Mouse (Mus musculus) forebrain, embryonic 10.5 days (tissue): Measurements from ENCODE around the gene Abcb9. TPM values are rescaled to one million over a fixed set of nuclear protein-coding genes. Genes with fewer than 3 reads are reported as not detected.
"Not testable (repeated sequence)": the region's sequence is repeated elsewhere in the genome, so short reads cannot be mapped to it uniquely, and the experiment has no call there.

ENCODE experiments used
- DNase-seq: peaks from one replicate; pipeline ENCODE4 v3.0.0-alpha.2; 2017; ENCODE audit warnings: low spot score; ENCODE audit errors: extremely low spot score
- H3K27ac ChIP-seq: fragments of 300-500 bp; sonication (generic); 2 replicates; pipeline ENCODE4 v1.5.1; 2016; ENCODE audit warnings: mild to moderate bottlenecking
- H3K27me3 ChIP-seq: fragments of 300-500 bp; sonication (generic); 2 replicates; pipeline ENCODE4 v1.6.1; 2016; ENCODE audit warnings: mild to moderate bottlenecking; ENCODE audit not compliant: poor library complexity, severe bottlenecking
- H3K36me3 ChIP-seq: fragments of 300-500 bp; sonication (generic); replicated peaks from 2 replicates; pipeline ENCODE4 v1.6.1; 2016; ENCODE audit warnings: mild to moderate bottlenecking, moderate library complexity
- H3K4me1 ChIP-seq: fragments of 300-500 bp; sonication (generic); 2 replicates; pipeline ENCODE4 v1.6.1; 2016
- H3K4me3 ChIP-seq: fragments of 300-500 bp; sonication (generic); 2 replicates; pipeline ENCODE4 v1.5.1; 2016; ENCODE audit warnings: mild to moderate bottlenecking, moderate library complexity
- H3K9me3 ChIP-seq: fragments of 300-500 bp; sonication (generic); 2 replicates; pipeline ENCODE4 v1.6.1; 2016; ENCODE audit warnings: mild to moderate bottlenecking, moderate library complexity
- WGBS: fragments of 180-500 bp; shearing (Covaris S2); methylation state at CpG from one replicate; pipeline ENCODE4 v1.1.7; 2016; 5-methylcytosine and 5-hydroxymethylcytosine counted together
- polyA plus RNA-seq: library from polyadenylated mRNA; unstranded; fragments of >200 nt; fragmentation: Nextera tagmentation; extraction: Ambion mirVana; gene quantifications from 2 replicates; pipeline ENCODE4 v1.2.1, GENCODE M21; 2016

The Abcb9 gene
- polyA plus RNA-seq, 1 experiment from 2014 or later = 0.52 TPM

DNA sequence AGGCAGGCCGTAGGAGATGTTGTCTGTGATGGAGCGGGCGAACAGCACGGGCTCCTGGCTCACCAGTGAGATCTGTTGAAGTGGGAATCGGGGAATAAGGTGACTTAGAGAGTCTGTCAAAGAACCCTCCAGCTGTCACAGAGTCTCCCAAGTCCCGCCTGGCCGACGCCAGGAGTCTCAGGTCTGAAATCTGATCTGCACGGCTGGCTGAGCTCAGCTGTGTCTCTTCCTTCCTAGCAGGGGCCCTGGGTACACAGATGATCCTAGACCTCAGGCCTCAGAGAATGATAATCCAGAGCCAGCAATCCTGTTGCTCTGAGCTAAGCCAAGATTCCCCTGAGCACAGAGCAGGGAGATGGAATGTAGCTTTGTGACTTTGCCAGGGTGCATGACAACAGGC lies 21.9 kb downstream of the Abcb9 start:
- no peak for DNase-seq
- peaks cover 51% of the 10 kb centered on the region for H3K4me1 ChIP-seq

DNA sequence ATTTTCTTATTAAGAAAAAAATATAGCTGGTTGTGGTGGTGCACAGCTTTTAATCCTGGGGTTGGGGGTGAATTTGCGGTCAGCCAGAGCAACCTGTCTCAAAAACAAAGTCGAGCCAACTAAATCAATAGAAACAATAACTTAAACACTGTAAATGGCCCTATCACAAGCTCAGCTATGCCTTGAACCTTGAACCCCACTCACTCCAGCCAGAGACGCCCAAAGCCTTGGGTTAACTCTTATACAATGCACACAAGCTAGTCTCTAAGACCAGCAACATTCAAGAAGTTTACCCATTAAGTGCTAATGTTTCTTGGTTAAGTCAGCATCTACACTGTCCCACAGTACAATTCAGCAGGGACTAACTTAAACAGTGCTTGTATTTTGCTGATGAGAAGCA lies 25.9 kb downstream of the Abcb9 start:
- no peaks in the 10 kb centered on the region for H3K9me3 ChIP-seq
- no peak for DNase-seq
- H3K36me3 ChIP-seq = no peaks in the 10 kb centered on the region
- H3K4me1 ChIP-seq = peaks cover 19% of the 10 kb centered on the region
- H3K27me3 ChIP-seq = no peaks in the 10 kb centered on the region
- WGBS = 82% methylated on average over 3 of the region's 3 CpGs
- no peak overlapping the region for H3K4me3 ChIP-seq
- no peak overlapping the region for H3K27ac ChIP-seq

More for the DNA sequence above, 21.9 kb downstream of the Abcb9 start:
- H3K27ac ChIP-seq = 0 out of 2 replicates have a peak overlapping the region, but pooled peaks have one; percentile 40
- no peak overlapping the region for H3K4me3 ChIP-seq
- WGBS = 53% methylated on average over 9 of the region's 9 CpGs
- no peaks in the 10 kb centered on the region for H3K9me3 ChIP-seq
- H3K36me3 ChIP-seq = no peaks in the 10 kb centered on the region
- H3K27me3 ChIP-seq = no peaks in the 10 kb centered on the region

DNA sequence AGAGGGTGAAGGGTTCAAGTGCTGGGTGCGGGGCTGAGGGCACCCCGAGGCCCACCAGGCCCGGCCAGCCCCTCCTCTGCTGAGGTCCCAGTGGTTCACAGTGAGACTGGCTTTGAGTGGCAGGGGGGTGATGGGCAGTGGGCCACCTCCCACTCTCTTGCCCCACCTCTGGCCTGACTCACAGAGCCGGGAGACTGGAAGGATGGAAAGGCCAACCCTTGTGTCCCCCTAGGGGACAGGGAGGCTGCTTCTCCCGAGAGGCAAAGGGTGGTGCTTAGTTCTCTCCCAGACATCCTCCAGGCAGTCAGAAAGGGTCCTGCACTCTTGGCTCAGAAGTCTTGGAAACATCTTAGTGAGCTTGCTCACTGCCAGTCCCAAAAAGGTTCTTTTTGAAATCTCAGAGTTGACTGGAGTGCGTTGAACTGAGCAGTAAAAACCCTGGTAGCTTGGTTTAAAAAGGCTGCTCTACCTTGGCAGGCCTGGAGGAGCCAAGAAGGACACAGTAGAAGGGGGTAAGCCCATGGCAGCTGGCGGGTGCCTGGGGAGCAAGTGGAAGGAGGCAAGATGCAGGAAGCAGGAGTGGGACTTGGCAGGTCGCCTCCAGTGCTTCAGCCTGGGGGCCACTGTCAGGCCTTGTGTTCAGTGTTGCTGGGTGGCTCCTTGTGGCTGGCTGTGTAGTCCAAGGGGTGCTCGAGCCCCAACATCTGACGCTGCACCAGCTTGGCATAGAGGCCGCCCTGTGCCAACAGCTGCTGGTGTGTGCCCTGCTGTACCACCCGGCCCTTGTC lies 33.4 kb downstream of the Abcb9 start:
- Histone ChIP-seq H3K27ac (peak overlapping the region; percentile 52; the same call in 1 of the 2 replicates), H3K36me3 (no peaks in the 10 kb centered on the region), H3K9me3 (no peaks in the 10 kb centered on the region), H3K4me1 (peaks cover 6% of the 10 kb centered on the region), H3K27me3 (no peaks in the 10 kb centered on the region), H3K4me3 (no peak overlapping the region)
- DNase-seq = no peak
- 78% methylated on average over 12 of the region's 12 CpGs for WGBS

DNA sequence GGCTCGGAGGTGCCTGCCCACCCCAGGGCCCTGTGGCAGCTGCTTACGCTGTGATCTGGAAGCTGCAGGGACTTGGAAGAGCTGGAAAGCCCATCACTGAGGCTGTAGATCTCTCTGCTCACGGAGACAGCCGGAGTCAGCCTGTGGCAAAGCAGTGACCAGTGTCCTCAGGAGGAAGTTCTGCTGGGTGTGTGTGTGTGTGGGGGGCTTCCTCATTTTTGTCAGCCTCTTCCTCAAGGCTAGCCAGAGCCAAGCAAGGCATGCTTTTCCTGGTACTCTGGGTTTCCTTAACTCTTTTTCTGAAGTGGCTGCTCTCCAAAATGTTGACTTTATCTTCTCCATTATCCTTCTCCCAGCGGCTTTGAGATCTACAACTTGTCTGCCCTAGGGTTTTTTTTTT lies 35.9 kb downstream of the Abcb9 start:
- H3K27ac ChIP-seq = 0 out of 2 replicates have a peak overlapping the region, but pooled peaks have one; percentile 13
- H3K4me3 ChIP-seq = no peak overlapping the region
- peaks cover 5% of the 10 kb centered on the region for H3K9me3 ChIP-seq

DNA sequence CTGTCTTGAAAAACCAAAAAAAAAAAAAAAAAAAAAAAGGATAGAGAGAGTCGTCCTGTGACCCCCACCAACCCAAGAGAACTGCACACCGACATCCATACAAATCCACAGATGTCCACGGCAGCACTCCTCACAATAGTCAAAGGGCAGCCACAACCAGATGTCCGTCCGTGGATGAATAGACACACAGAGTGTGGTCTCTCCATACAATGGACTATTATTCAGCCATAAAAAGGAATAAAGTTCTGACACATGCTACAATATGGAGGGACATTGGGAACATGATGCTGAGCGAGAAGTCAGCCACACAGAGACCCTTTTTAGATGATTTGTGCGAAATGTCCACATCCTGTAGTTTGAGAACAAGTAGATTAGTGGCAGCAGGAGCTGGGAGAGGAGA lies 36.8 kb downstream of the Abcb9 start:
- WGBS = 83% methylated on average over 7 of the region's 7 CpGs
- H3K27ac ChIP-seq = no peak overlapping the region
- DNase-seq = no peak
- no peaks in the 10 kb centered on the region for H3K27me3 ChIP-seq
- H3K4me1 ChIP-seq = peaks cover 6% of the 10 kb centered on the region
- H3K9me3 ChIP-seq = peaks cover 5% of the 10 kb centered on the region
- no peaks in the 10 kb centered on the region for H3K36me3 ChIP-seq
- no peak overlapping the region for H3K4me3 ChIP-seq

More for the DNA sequence above, 35.9 kb downstream of the Abcb9 start:
- WGBS = 73% methylated on average over 5 of the region's 5 CpGs
- no peak for DNase-seq
- Histone ChIP-seq H3K36me3 (no peaks in the 10 kb centered on the region), H3K4me1 (peaks cover 6% of the 10 kb centered on the region), H3K27me3 (no peaks in the 10 kb centered on the region)

DNA sequence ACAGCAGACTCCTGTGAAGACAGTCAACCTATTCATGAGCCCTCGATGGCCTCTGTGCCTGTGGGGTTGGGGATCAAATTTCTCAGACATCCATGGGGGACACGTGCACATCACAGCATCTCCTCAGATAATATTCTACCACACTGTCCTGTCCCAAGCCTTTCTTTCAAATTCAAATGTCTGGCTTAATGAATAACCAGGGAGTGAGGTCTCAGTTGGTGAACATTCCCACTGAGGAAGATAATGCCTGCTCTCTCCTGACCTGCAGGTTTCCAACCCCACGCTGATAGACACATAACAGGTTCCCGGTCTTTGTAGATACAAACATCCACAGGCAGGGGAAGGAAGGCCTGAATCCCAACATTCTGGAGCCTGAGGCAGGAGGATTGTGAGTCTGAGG lies 38.6 kb downstream of the Abcb9 start:
- Histone ChIP-seq H3K4me1 (peaks cover 2% of the 10 kb centered on the region), H3K27ac (no peak overlapping the region), H3K36me3 (no peaks in the 10 kb centered on the region), H3K27me3 (no peaks in the 10 kb centered on the region), H3K4me3 (no peak overlapping the region), H3K9me3 (peaks cover 5% of the 10 kb centered on the region)
- 64% methylated on average over 4 of the region's 4 CpGs for WGBS
- no peak for DNase-seq

DNA sequence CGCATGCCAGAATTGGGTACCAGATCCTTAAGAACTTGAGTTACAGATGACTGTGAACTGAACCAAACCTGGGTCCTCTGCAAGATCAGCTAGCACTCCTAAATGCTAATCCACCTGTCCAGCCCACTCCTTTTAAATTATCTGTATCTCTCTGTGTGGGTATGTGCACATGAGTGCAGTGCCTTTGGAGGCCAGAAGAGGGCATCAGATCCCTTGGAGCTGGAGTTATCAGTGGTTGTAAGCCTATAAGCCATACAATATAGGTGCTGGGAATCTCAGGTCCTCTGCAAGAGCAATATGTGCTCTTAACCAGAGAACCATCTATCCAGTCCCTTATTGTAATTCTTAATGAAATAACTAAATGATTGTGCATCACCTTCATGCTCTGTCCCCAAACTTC lies 39.4 kb downstream of the Abcb9 start:
- DNase-seq = no peak
- H3K36me3 ChIP-seq = no peaks in the 10 kb centered on the region
- no peak overlapping the region for H3K27ac ChIP-seq
- peaks cover 5% of the 10 kb centered on the region for H3K9me3 ChIP-seq
- WGBS = 100% methylated on average over 1 of the region's 1 CpGs
- H3K4me1 ChIP-seq = no peaks in the 10 kb centered on the region
- H3K4me3 ChIP-seq = no peak overlapping the region
- H3K27me3 ChIP-seq = no peaks in the 10 kb centered on the region

DNA sequence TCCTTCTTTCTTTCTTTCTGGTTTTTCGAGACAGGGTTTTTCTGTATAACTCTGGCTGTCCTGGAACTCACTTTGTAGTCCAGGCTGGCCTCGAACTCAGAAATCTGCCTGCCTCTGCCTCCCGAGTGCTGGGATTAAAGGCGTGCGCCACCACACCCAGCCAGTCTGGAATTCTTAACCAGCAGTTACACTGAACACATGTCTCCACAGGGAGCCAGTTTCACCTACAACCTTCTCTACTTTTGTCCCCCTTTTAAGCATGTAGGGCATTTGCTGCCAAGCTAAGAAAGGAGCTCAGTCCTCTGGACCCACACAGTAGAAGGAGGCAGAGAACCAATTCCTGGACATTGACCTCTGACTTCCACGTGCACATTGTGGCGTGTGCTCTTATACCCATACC lies 43.0 kb downstream of the Abcb9 start:
- not testable (repeated sequence) for H3K27ac ChIP-seq, H3K27me3 ChIP-seq, DNase-seq, H3K4me3 ChIP-seq, H3K9me3 ChIP-seq, H3K36me3 ChIP-seq
- peaks cover 17% of the 10 kb centered on the region for H3K4me1 ChIP-seq
- 96% methylated on average over 7 of the region's 7 CpGs for WGBS

DNA sequence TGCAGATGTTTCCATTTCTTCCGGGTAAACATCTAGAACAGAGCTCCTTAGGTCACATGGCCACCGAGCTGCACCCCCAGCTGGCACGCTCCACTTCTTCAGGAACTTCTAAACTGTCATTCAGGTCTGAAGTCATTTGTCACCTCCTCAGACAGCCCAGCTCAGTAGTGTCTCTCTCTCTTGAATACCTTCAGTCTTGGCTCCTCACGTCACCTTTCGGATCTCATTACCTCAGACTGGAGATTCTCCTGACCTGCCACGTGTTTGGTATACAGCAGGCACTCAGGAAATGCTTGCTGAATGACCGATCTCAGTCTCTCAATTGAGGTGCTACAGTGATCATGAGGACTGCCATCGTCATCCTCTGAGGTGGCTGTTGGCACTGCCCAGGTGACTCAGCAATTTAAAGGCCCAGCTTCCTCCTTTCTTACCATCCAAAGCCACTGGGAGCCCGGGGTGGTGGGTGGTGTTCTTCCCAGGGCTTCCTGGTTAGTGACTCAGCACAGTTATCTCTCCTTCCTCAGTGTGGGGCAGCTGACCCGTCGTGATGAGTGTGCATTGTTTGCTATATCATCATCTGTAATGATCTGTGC lies 43.6 kb downstream of the Abcb9 start:
- H3K27ac ChIP-seq = 0 out of 2 replicates have a peak overlapping the region, but pooled peaks have one; percentile 40
- H3K9me3 ChIP-seq = peaks cover 5% of the 10 kb centered on the region
- H3K4me3 ChIP-seq = no peak overlapping the region
- 88% methylated on average over 11 of the region's 11 CpGs for WGBS
- H3K27me3 ChIP-seq = no peaks in the 10 kb centered on the region
- peaks cover 19% of the 10 kb centered on the region for H3K4me1 ChIP-seq
- H3K36me3 ChIP-seq = no peaks in the 10 kb centered on the region
- DNase-seq = no peak

DNA sequence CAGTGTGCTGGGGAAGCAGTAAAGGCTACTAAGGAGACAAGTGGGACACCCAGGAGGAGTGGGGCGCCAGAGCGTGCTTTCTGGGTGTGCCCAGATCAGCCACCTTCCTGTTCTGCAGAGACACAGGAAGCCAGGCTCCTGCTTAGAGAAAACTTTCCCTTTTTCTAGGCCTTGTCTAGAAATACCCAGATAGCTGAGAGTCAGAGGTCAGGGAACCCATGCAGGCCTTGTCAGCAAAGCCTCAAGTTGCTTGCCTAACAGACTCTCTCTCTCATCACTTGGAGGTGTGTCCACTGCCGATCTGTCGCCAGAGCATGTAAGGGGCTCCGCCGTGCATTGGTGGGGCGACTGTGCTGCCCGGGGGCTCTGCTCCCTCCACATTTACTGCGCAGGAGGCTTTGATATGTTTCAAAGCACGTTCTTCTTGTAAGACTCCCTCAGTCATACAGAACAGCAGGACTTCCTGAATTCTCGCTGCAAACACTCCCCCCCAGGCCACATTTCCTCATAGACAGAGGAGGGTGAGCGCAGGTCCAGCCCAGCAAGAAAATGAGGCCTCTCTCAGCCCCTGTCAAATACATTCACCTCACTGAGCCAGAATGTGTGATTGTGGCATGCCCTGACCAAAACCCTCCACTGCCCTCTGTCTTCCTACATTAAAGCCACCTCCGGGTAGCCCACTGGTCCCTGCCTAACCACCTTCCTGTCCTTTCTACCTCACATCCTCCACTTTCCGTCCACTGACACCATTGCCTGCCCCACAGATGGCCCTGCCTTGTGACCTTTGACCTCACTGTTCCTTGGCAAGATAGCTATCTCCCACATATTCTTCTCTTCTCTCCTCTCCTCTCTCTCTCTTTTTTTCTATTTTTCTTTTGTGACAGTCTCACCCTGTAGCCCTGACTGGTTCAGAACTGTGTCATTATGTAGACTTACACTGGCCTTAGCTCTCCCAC lies 45.2 kb downstream of the Abcb9 start:
- 59% methylated on average over 14 of the region's 14 CpGs for WGBS
- DNase-seq = no peak
- Histone ChIP-seq H3K36me3 (no peaks in the 10 kb centered on the region), H3K4me1 (peaks cover 27% of the 10 kb centered on the region), H3K27me3 (no peaks in the 10 kb centered on the region), H3K9me3 (no peaks in the 10 kb centered on the region), H3K4me3 (no peak overlapping the region), H3K27ac (peak overlapping the region; percentile 74)

DNA sequence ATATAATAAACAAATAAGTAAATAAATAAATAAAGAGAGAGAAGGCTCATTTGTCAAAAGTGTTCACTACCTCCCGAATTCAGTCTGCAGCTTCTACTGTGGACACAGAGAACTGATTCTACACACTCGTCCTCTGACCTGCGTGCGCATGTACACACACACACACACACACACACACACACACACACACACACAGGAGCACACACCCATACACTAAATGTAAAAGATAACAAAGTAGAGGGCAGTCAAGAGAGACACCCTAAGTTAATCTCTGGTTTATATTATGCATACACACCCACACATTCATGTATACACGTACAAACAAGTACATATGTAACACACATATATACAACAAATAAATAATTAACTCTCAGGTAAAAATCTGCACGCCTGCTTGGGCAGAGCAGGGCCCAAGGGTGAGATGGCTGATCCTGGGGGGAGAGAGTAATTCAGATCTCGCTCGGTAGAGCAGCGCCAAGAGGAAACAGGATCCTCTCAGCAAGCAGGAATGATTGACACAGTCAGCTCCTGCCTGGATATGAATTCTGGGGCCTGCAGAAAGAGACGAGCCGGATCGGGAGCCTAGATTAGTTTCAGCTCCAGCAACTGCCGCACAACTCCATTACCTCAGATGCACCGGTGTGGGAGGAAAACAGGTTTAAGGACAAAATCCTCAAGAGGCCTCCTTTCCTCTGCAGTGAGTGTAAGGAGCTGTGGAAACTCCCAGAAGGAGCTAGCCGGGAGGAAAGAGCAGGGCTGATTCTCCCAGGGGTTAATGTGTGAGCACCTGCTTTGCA lies 46.2 kb downstream of the Abcb9 start:
- no peaks in the 10 kb centered on the region for H3K27me3 ChIP-seq
- H3K4me1 ChIP-seq = peaks cover 36% of the 10 kb centered on the region
- H3K36me3 ChIP-seq = no peaks in the 10 kb centered on the region
- WGBS = 76% methylated on average over 15 of the region's 15 CpGs
- DNase-seq = no peak
- no peaks in the 10 kb centered on the region for H3K9me3 ChIP-seq
- peak overlapping the region; percentile 74 for H3K27ac ChIP-seq
- no peak overlapping the region for H3K4me3 ChIP-seq
